Mouse (Mus musculus) gastrocnemius, postnatal 10 days (tissue): ENCODE measurements around the gene Clip1. TPM values are rescaled to one million over a fixed set of nuclear protein-coding genes. Genes with fewer than 3 reads are reported as not detected.
"Not testable (repeated sequence)": the region's sequence is repeated elsewhere in the genome, so short reads cannot be mapped to it uniquely, and the experiment has no call there.

Experiments
- DNase-seq: peaks from one replicate; pipeline ENCODE4 v3.0.0; 2021; ENCODE audit warnings: mixed read lengths
- long read RNA-seq, 2 experiments: library from polyadenylated mRNA; stranded (forward); transcript quantifications; one replicate each; pipeline ENCODE4 v2.0.0; 2021
- total RNA-seq, 2 experiments: library from RNA; stranded (reverse); gene quantifications; 2 replicates each; pipeline ENCODE4 v1.2.3; 2021

The Clip1 gene
- total RNA-seq = 100 to 1,000 TPM in 1 of 2 experiments, 10 to 100 TPM in 1; 91.2 to 111 TPM
- long read RNA-seq, experiment 1, full-length matches to known transcripts = 14 of 124 reads
- long read RNA-seq, experiment 1, partial matches to known transcripts = 9 of 124 reads
- long read RNA-seq, experiment 1, other reads (novel, unspliced or antisense) = 101 of 124 reads
- long read RNA-seq, experiment 2, full-length matches to known transcripts = 10 of 98 reads
- long read RNA-seq, experiment 2, partial matches to known transcripts = 15 of 98 reads
- long read RNA-seq, experiment 2, other reads (novel, unspliced or antisense) = 73 of 98 reads

GRCm38 (mm10) chr5:123684221-123685144, at the start of gene Clip1:
Gene Clip1 (minus strand): TSS chr5:123684618.
- peak; percentile 70 for DNase-seq

- no peak for DNase-seq
These were observed 46.6 kb upstream of the Clip1 start for GRCm38 (mm10) chr5:123730981-123731380.

GRCm38 (mm10) chr5:123723816-123724215, 39.4 kb upstream of the Clip1 start:
- DNase-seq = not testable (repeated sequence)

- peak; percentile 87 for DNase-seq
These were observed 36.2 kb upstream of the Clip1 start, which contains the start of gene Zcchc8 for GRCm38 (mm10) chr5:123720328-123721311. Gene Zcchc8 (minus strand): TSS chr5:123721100.

GRCm38 (mm10) chr5:123714622-123715021, 30.2 kb upstream of the Clip1 start:
- no peak for DNase-seq

- no peak for DNase-seq
These were observed 29.4 kb upstream of the Clip1 start for GRCm38 (mm10) chr5:123713782-123714181.

GRCm38 (mm10) chr5:123709571-123709970, 25.2 kb upstream of the Clip1 start:
- no peak for DNase-seq

- DNase-seq = no peak
These were observed 24.2 kb upstream of the Clip1 start for GRCm38 (mm10) chr5:123708598-123708997.

GRCm38 (mm10) chr5:123700625-123701024, 16.2 kb upstream of the Clip1 start:
- DNase-seq = peak; percentile 78

- DNase-seq = peak; percentile 82
These were observed 14.8 kb upstream of the Clip1 start for GRCm38 (mm10) chr5:123699198-123699597.

GRCm38 (mm10) chr5:123696961-123697360, 12.5 kb upstream of the Clip1 start:
- DNase-seq = no peak

- DNase-seq = no peak
These were observed 11.8 kb upstream of the Clip1 start for GRCm38 (mm10) chr5:123696244-123696643.

- DNase-seq = peak; percentile 27
These were observed 10.1 kb upstream of the Clip1 start for GRCm38 (mm10) chr5:123694468-123694867.

- DNase-seq = peak; percentile 64
These were observed 819 bp downstream of the Clip1 start for GRCm38 (mm10) chr5:123683377-123684220.

GRCm38 (mm10) chr5:123683043-123683376, 1.4 kb downstream of the Clip1 start:
- DNase-seq = no peak

- DNase-seq = no peak
These were observed 2.0 kb downstream of the Clip1 start for GRCm38 (mm10) chr5:123682372-123682771.

GRCm38 (mm10) chr5:123679546-123680263, 4.7 kb downstream of the Clip1 start:
- no peak for DNase-seq

GRCm38 (mm10) chr5:123679106-123679505, 5.3 kb downstream of the Clip1 start:
- no peak for DNase-seq

GRCm38 (mm10) chr5:123675717-123676116, 8.7 kb downstream of the Clip1 start:
- no peak for DNase-seq

- DNase-seq = no peak
These were observed 9.2 kb downstream of the Clip1 start for GRCm38 (mm10) chr5:123675221-123675620.
